Mouse (Mus musculus): ENCODE measurements around the gene Tlr13. TPM values are rescaled to one million over a fixed set of nuclear protein-coding genes. Genes with fewer than 3 reads are reported as not detected.

Tlr13 gene
- total and polyA plus RNA-seq, 3 experiments: not detected

- TF ChIP-seq UBTF (IDR thresholded peaks at IDR 0.05; ENCODE audit: borderline replicate concordance, insufficient read depth, low read depth, low read length) (no peak), MYB (IDR thresholded peaks at IDR 0.05; ENCODE audit: low read depth, low read length) (no peak), E2F4 (IDR thresholded peaks at IDR 0.05; ENCODE audit: borderline replicate concordance, low read depth, low read length) (no peak)
- no peaks in the 10 kb centered on the region for H3K27me3 ChIP-seq (ENCODE audit: control insufficient read depth in 1 of 2, insufficient read depth in 2 of 2, low read length in 2 of 2)
- no peak overlapping the region for H3K9ac ChIP-seq (ENCODE audit: control insufficient read depth, low read depth, low read length, poor library complexity, severe bottlenecking)
- no peak for DNase-seq (ENCODE audit: low read depth, low spot score)
- H3K9me3 ChIP-seq (replicated peaks; ENCODE audit: insufficient read depth, low read length): no peaks in the 10 kb centered on the region
- peaks cover 0 to 3% of the 10 kb centered on the region in 2 experiments; a peak in 1 of 4 replicates for H3K36me3 ChIP-seq (ENCODE audit: control insufficient read depth in 1 of 2, insufficient read depth in 2 of 2, low read length in 2 of 2)
- H3K79me2 ChIP-seq (ENCODE audit: control insufficient read depth, insufficient read depth, low read length, poor library complexity): no peaks in the 10 kb centered on the region
- no peak overlapping the region for H3K4me3 ChIP-seq (ENCODE audit: control insufficient read depth in 1 of 2, insufficient read depth in 1 of 2, low read depth in 2 of 2, low read length in 2 of 2)
- no peak overlapping the region for H3K27ac ChIP-seq (ENCODE audit: control insufficient read depth, low read depth, low read length)
- peaks cover 4 to 6% of the 10 kb centered on the region in 2 experiments for H3K4me1 ChIP-seq (ENCODE audit: control insufficient read depth in 1 of 2, insufficient read depth in 2 of 2, low read length in 2 of 2)
These were observed 28.3 kb upstream of the Tlr13 start for GRCm38 (mm10) chrX:106114674-106115073.

DNA sequence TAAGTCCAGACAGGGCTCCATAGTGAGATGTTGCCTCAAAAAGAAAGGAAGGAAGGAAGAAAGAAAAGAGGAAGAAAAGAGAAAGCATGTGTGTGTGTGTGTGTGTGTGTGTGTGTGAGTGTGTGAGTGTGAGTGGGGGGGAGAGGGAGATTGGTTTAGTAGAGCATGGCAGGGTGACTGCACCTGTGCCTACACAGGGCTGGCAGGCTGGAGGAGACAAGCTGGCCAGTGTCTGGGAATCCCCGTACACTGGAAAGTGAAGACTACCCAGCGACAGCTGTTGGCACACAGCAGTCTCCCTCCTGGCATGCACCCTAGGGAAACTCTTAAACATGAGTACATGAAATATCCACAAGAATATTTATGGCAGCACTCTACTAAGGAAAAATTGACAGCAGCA lies 20.2 kb upstream of the Tlr13 start:
- Histone ChIP-seq H3K79me2 (ENCODE audit: control insufficient read depth, insufficient read depth, low read length, poor library complexity) (no peaks in the 10 kb centered on the region), H3K36me3 (ENCODE audit: control insufficient read depth in 1 of 2, insufficient read depth in 2 of 2, low read length in 2 of 2) (no peaks in the 10 kb centered on the region), H3K9ac (ENCODE audit: control insufficient read depth, low read depth, low read length, poor library complexity, severe bottlenecking) (no peak overlapping the region), H3K9me3 (replicated peaks; ENCODE audit: insufficient read depth, low read length) (no peaks in the 10 kb centered on the region), H3K4me1 (ENCODE audit: control insufficient read depth in 1 of 2, insufficient read depth in 2 of 2, low read length in 2 of 2) (no peaks in the 10 kb centered on the region), H3K4me3 (ENCODE audit: control insufficient read depth in 1 of 2, insufficient read depth in 1 of 2, low read depth in 2 of 2, low read length in 2 of 2) (no peak overlapping the region), H3K27ac (ENCODE audit: control insufficient read depth, low read depth, low read length) (no peak overlapping the region), H3K27me3 (ENCODE audit: control insufficient read depth in 1 of 2, insufficient read depth in 2 of 2, low read length in 2 of 2) (no peaks in the 10 kb centered on the region)
- no peak for TF ChIP-seq NRF1 (IDR thresholded peaks at IDR 0.05; ENCODE audit: insufficient read depth, low read depth, low read length, poor library complexity, severe bottlenecking)
- no peak for TF ChIP-seq CHD1 (IDR thresholded peaks at IDR 0.05; ENCODE audit: low read depth, low read length)
- TF ChIP-seq UBTF (IDR thresholded peaks at IDR 0.05; ENCODE audit: borderline replicate concordance, insufficient read depth, low read depth, low read length): no peak
- no peak for TF ChIP-seq TAL1 (IDR thresholded peaks at IDR 0.05; ENCODE audit: low read length)
- TF ChIP-seq KAT2A (conservative IDR thresholded peaks at IDR 0.05; ENCODE audit: low read depth, low read length): no peak
- no peak for TF ChIP-seq TCF12 (IDR thresholded peaks at IDR 0.05; ENCODE audit: low read depth, low read length)
- TF ChIP-seq USF1 (IDR thresholded peaks at IDR 0.05; ENCODE audit: low read depth, low read length): no peak
- no peak for TF ChIP-seq ELF1 (IDR thresholded peaks at IDR 0.05; ENCODE audit: low read depth, low read length)
- no peak for TF ChIP-seq ZC3H11A (IDR thresholded peaks at IDR 0.05; ENCODE audit: low read depth, low read length)
- no peak for TF ChIP-seq RCOR1 (IDR thresholded peaks at IDR 0.05; ENCODE audit: low read depth, low read length)
- no peak for TF ChIP-seq ZMIZ1 (IDR thresholded peaks at IDR 0.05; ENCODE audit: low read depth, low read length)
- TF ChIP-seq ETS1 (IDR thresholded peaks at IDR 0.05; ENCODE audit: low read depth, low read length): no peak
- TF ChIP-seq MXI1 (IDR thresholded peaks at IDR 0.05; ENCODE audit: low read depth, low read length): no peak
- TF ChIP-seq POLR2AphosphoS5 (IDR thresholded peaks at IDR 0.05; ENCODE audit: borderline replicate concordance, low read depth, low read length): no peak
- TF ChIP-seq MYC (IDR thresholded peaks at IDR 0.05; ENCODE audit: low read depth, low read length): no peak
- TF ChIP-seq POLR2AphosphoS2 (IDR thresholded peaks at IDR 0.05; ENCODE audit: low read length): no peak
- no peak for TF ChIP-seq MYB (IDR thresholded peaks at IDR 0.05; ENCODE audit: low read depth, low read length)
- no peak for TF ChIP-seq GATA1 (IDR thresholded peaks at IDR 0.05; ENCODE audit: low read depth, low read length)
- DNase-seq (ENCODE audit: low read depth, low spot score): no peak
